Comparison of ENCODE assay signal across 8 mouse cellular contexts in the genomic region with DNA sequence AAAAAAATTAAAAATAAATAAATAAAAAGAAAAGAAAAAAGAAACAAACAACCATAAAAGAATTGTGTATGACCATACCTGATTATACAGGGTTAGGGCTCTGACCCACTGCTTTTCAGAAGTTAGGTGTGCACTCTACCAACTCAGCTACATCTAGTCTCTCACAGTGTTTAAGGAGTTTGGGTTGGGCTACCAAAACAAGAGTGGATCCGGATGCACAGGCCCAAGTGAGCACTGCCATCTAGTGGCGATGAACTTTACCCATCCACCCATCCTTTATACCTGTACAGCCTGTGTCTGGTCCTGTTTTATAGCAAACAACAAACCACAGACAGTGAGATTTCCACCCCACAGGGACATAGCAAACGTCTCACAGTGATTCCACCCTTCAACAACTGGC. TPM values are rescaled to one million over a fixed set of nuclear protein-coding genes. Genes with fewer than 3 reads are reported as not detected.
DNase-seq lines count a peak whose midpoint lies in the region; ATAC-seq and TF ChIP-seq lines count a peak whose summit lies in the region.

No protein-coding gene starts in this region.

- WGBS in intestine, embryonic 15.5 days = 3% methylated on average over 3 of the region's 3 CpGs

- no peak overlapping the region for H3K4me2 ChIP-seq in intestine, embryonic 15.5 days (replicated peaks)

- intact Hi-C loops in gastrocnemius, adult 2 months (cut with DNase I) = loop anchor here (1.0 to 5.0 kb wide), 2 partner anchors 60 to 183 kb away; a partner anchor contains a TSS

- no peak overlapping the region for H3K27ac ChIP-seq in gastrocnemius, adult 2 months
- no peak overlapping the region for H3K27ac ChIP-seq in intestine, embryonic 15.5 days

- no peaks in the 10 kb centered on the region for H3K4me1 ChIP-seq in intestine, embryonic 15.5 days (replicated peaks)

- no peak overlapping the region for H3K9ac ChIP-seq in intestine, embryonic 15.5 days

- DNase-seq in ZHBTc4 (ENCODE audit: low read depth, low spot score) = peak; percentile 88
- peak; percentile 81 to 85 for DNase-seq in cerebellum, postnatal 10 days
- peak; percentile 69 for DNase-seq in gastrocnemius, adult 2 months
- peak; percentile 27 to 37 for DNase-seq in left cerebral cortex, adult 8-10 months (ENCODE audit: low spot score in 2 of 2)
- peak; percentile 58 to 74 for DNase-seq in right cerebral cortex, postnatal 10 days (ENCODE audit: low spot score in 2 of 2)
- DNase-seq in urinary bladder, postnatal 4 days (ENCODE audit: low spot score in 2 of 2) = peak; percentile 23 to 65

- peak; percentile 79; the same call in 1 of the 2 replicates for ATAC-seq in intestine, embryonic 15.5 days
- peak; percentile 100 for ATAC-seq in megakaryocyte progenitor cell, adult 5-6 weeks (replicated peaks; ENCODE audit: poor library complexity)

- H3K9me3 ChIP-seq in intestine, embryonic 15.5 days = no peaks in the 10 kb centered on the region

- peak; percentile 90 for TF ChIP-seq CTCF in gastrocnemius, adult 2 months (IDR thresholded peaks at IDR 0.05)

- no peaks in the 10 kb centered on the region for H3K36me3 ChIP-seq in intestine, embryonic 15.5 days

- H3K27me3 ChIP-seq in intestine, embryonic 15.5 days (replicated peaks) = no peaks in the 10 kb centered on the region

- no peak overlapping the region for H3K4me3 ChIP-seq in gastrocnemius, adult 2 months
- H3K4me3 ChIP-seq in intestine, embryonic 15.5 days (replicated peaks) = no peak overlapping the region

RNA-seq across cellular contexts. Expression of a gene that starts 24.5 kb away (rescaled TPM):
- total RNA-seq in gastrocnemius, adult 2 months (2021) = 1 to 10 TPM; 6.0 to 8.8 TPM
- 11.7 and 11.9 TPM in 2 replicates for polyA plus RNA-seq in intestine, embryonic 15.5 days (2015; fragmentation: Nextera tagmentation; extraction: Ambion mirVana)
- total RNA-seq in left cerebral cortex, adult 8-10 months (2022) = 1 to 10 TPM; 1.9 to 4.3 (median 3.3) TPM
- total RNA-seq in megakaryocyte progenitor cell, adult 5-6 weeks (2015) = 34.4 and 38.0 TPM in 2 replicates
- total RNA-seq in megakaryocyte progenitor cell, adult 5-6 weeks (2017) = 25.5 and 31.8 TPM in 2 replicates

Comparison
In these comparisons a context has a peak if more than half of its experiments do, and no peak if none do; other contexts are left out.
1. DNase-seq: peak in every context shown above with its lines; median percentile 88 in ZHBTc4; 83 in cerebellum, postnatal 10 days; 69 in gastrocnemius, adult 2 months; 66 in right cerebral cortex, postnatal 10 days; 44 in urinary bladder, postnatal 4 days; 32 in left cerebral cortex, adult 8-10 months.